Mouse (Mus musculus): ENCODE measurements around the gene Olfr1361.

The Olfr1361 gene

GRCm38 (mm10) chr13:21663286-21663685, at the start of gene Olfr1361:
Gene Olfr1361 (minus strand): TSS chr13:21663386.
- no peak for DNase-seq (ENCODE audit: extremely low spot score, low spot score)

- DNase-seq (ENCODE audit: extremely low spot score, low spot score) = no peak
Measured at GRCm38 (mm10) chr13:21711698-21712097, 48.5 kb upstream of the Olfr1361 start.

GRCm38 (mm10) chr13:21710821-21711525, 47.8 kb upstream of the Olfr1361 start:
- DNase-seq (ENCODE audit: extremely low spot score, low spot score) = peak; percentile 75

GRCm38 (mm10) chr13:21710031-21710711, 47.0 kb upstream of the Olfr1361 start:
- DNase-seq (ENCODE audit: extremely low spot score, low spot score) = peak; percentile 87

GRCm38 (mm10) chr13:21706669-21707068, 43.5 kb upstream of the Olfr1361 start:
- no peak for DNase-seq (ENCODE audit: extremely low spot score, low spot score)

GRCm38 (mm10) chr13:21697811-21698210, 34.6 kb upstream of the Olfr1361 start, which contains the start of gene Olfr1359:
Gene Olfr1359 (plus strand): TSS chr13:21698111.
- DNase-seq (ENCODE audit: extremely low spot score, low spot score) = no peak

- no peak for DNase-seq (ENCODE audit: extremely low spot score, low spot score)
Measured at GRCm38 (mm10) chr13:21677305-21677704, 14.1 kb upstream of the Olfr1361 start, which contains the start of gene Olfr1360. Gene Olfr1360 (minus strand): TSS chr13:21677405.

GRCm38 (mm10) chr13:21642418-21642817, 20.8 kb downstream of the Olfr1361 start, which contains the start of gene Olfr11:
Gene Olfr11 (minus strand): TSS chr13:21642518.
- no peak for DNase-seq (ENCODE audit: extremely low spot score, low spot score)

- no peak for DNase-seq (ENCODE audit: extremely low spot score, low spot score)
Measured at GRCm38 (mm10) chr13:21613922-21614321, 49.3 kb downstream of the Olfr1361 start, which contains the start of gene Olfr1362. Gene Olfr1362 (minus strand): TSS chr13:21614022.

Measured in neural tube, embryonic 10.5 days (tissue).